Mouse (Mus musculus) limb, embryonic 14.5 days (tissue): ENCODE measurements around the gene Gm3952. TPM values are rescaled to one million over a fixed set of nuclear protein-coding genes. Genes with fewer than 3 reads are reported as not detected.

Experiments used
- ATAC-seq: fragments of 200-750 bp; cut with Nextera tagmentation; 2 replicates; pipeline ENCODE4 v1.8.0; 2017; ENCODE audit warnings: low read depth, moderate number of reproducible peaks, moderate TSS enrichment; ENCODE audit not compliant: low FRiP score
- DNase-seq: peaks from one replicate; pipeline ENCODE4 v3.0.0-alpha.2; 2015; ENCODE audit warnings: low spot score
- H3K27ac ChIP-seq: fragments of 300-500 bp; sonication (generic); replicated peaks from 2 replicates; pipeline ENCODE4 v1.5.1; 2014; ENCODE audit warnings: low read depth, mild to moderate bottlenecking, low read length, moderate library complexity, mixed read lengths
- H3K27me3 ChIP-seq: fragments of 300-500 bp; sonication (generic); 2 replicates; pipeline ENCODE4 v1.6.1; 2014; ENCODE audit warnings: low read length, mixed read lengths; ENCODE audit not compliant: control insufficient read depth, insufficient read depth
- H3K36me3 ChIP-seq: fragments of 300-500 bp; sonication (generic); 2 replicates; pipeline ENCODE4 v1.6.1; 2014; ENCODE audit warnings: mild to moderate bottlenecking, low read length, moderate library complexity, mixed read lengths; ENCODE audit not compliant: control insufficient read depth, insufficient read depth
- H3K4me1 ChIP-seq: fragments of 300-500 bp; sonication (generic); 2 replicates; pipeline ENCODE4 v1.6.1; 2014; ENCODE audit warnings: antibody characterized with exemption, low read length, mixed read lengths; ENCODE audit not compliant: control insufficient read depth, insufficient read depth
- H3K4me2 ChIP-seq: fragments of 300-500 bp; sonication (generic); replicated peaks from 2 replicates; pipeline ENCODE4 v1.6.1; 2014; ENCODE audit warnings: low read depth, mild to moderate bottlenecking, low read length, moderate library complexity; ENCODE audit not compliant: severe bottlenecking
- H3K4me3 ChIP-seq: fragments of 300-500 bp; sonication (generic); replicated peaks from 2 replicates; pipeline ENCODE4 v1.5.1; 2014; ENCODE audit warnings: low read length
- H3K9ac ChIP-seq: fragments of 300-500 bp; sonication (generic); 2 replicates; pipeline ENCODE4 v1.6.1; 2014; ENCODE audit warnings: mild to moderate bottlenecking, low read depth, low read length, moderate library complexity; ENCODE audit not compliant: severe bottlenecking
- H3K9me3 ChIP-seq: fragments of 300-500 bp; sonication (generic); 2 replicates; pipeline ENCODE4 v1.6.1; 2016; ENCODE audit warnings: low read length; ENCODE audit not compliant: control insufficient read depth
- POLR2A ChIP-seq: fragments of 200-500 bp; IDR thresholded peaks from 2 replicates; pipeline ENCODE4 v1.8.0; 2012; ENCODE audit warnings: inconsistent platforms, mild to moderate bottlenecking, moderate library complexity, borderline replicate concordance; ENCODE audit not compliant: insufficient read depth, insufficient read length; ENCODE audit errors: extremely low read depth
- WGBS: fragments of 180-500 bp; shearing (Covaris S2); extraction: QIAGEN DNeasy Blood & Tissue Kit; methylation state at CpG from one replicate; pipeline ENCODE4 v1.1.7; 2014; 5-methylcytosine and 5-hydroxymethylcytosine counted together
- polyA plus RNA-seq, 2 experiments: library from polyadenylated mRNA; depleted of rRNA in 1 of 2; stranded (reverse) in 1 of 2; unstranded in 1 of 2; fragments of >200 nt; fragmentation: Nextera tagmentation in 1 of 2; extraction: Ambion mirVana in 1 of 2; gene quantifications; 2 replicates each; pipeline versions ENCODE4 v1.2.1 to v1.2.3; 2012 to 2014

Gm3952 gene
- polyA plus RNA-seq (2012; rRNA removed) (not detected in 2 replicates), polyA plus RNA-seq (2014; fragmentation: Nextera tagmentation; extraction: Ambion mirVana) (not detected in 2 replicates)

GRCm38 (mm10) chr8:128798594-128798993 is at the start of gene Gm3952:
Gm3952 (minus strand) TSS chr8:128798694.
- Histone ChIP-seq H3K4me1 (no peaks in the 10 kb centered on the region), H3K36me3 (no peaks in the 10 kb centered on the region), H3K27ac (no peak within 1 kb of the TSS), H3K27me3 (no peaks in the 10 kb centered on the region), H3K9me3 (no peaks in the 10 kb centered on the region), H3K9ac (no peak within 1 kb of the TSS), H3K4me3 (no peak within 1 kb of the TSS), H3K4me2 (no peak within 1 kb of the TSS)
- TF ChIP-seq POLR2A: no peak
- ATAC-seq (no peak), DNase-seq (no peak)
- WGBS: 78% methylated on average over 1 of the region's 1 CpGs

- 56% methylated on average over 5 of the region's 5 CpGs for WGBS
- ATAC-seq (no peak), DNase-seq (no peak)
- Histone ChIP-seq H3K4me3 (no peak overlapping the region), H3K27me3 (no peaks in the 10 kb centered on the region), H3K27ac (no peak overlapping the region), H3K9ac (no peak overlapping the region), H3K4me1 (no peaks in the 10 kb centered on the region), H3K36me3 (no peaks in the 10 kb centered on the region), H3K9me3 (no peaks in the 10 kb centered on the region), H3K4me2 (no peak overlapping the region)
- TF ChIP-seq POLR2A: no peak
Measured at GRCm38 (mm10) chr8:128843749-128844148, 45.3 kb upstream of the Gm3952 start.

DNA sequence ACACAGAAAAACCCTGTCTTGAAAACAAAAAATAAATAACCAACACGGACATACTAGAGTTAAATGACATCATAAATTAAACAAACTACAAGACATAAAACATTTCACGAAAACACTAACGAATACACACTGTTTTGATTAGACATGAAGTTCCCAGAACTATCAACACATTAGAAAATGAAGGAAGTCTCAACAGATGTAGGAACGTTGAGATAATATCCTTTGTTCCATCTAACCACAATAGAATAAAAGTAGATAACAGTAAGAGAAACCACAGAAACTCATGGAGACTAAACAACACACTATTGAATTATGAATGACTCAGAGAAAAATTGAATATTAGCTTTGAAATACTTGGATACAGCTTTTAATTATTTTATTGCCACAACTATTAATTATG is 14.0 kb upstream of the Gm3952 start:
- no peak for TF ChIP-seq POLR2A

DNA sequence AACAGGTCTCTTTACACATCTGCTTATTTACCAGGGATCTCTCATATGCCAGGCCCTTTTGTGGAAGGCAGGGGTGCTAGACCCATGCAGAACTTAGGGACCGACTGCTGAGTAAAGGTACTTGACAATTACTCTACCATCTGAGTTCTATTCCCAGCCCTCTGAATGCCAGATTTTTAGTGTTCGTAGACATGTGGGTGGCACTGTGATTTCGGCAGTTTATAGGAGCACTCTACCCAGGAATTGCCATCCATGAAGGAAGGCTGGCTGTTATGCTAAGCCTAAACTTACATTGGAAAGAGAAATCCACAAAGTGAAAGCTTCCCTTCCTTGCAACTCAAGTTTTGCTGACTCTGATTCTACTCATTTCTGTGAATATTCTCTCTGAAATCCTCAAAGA is 62.8 kb downstream of the Gm3952 start:
- ATAC-seq: no peak
- H3K4me1 ChIP-seq: no peaks in the 10 kb centered on the region
- no peak overlapping the region for H3K4me3 ChIP-seq
- H3K36me3 ChIP-seq: peaks cover 64% of the 10 kb centered on the region
- WGBS: 94% methylated on average over 3 of the region's 3 CpGs
- H3K27ac ChIP-seq: no peak overlapping the region
- H3K4me2 ChIP-seq: no peak overlapping the region
- no peaks in the 10 kb centered on the region for H3K9me3 ChIP-seq
- H3K27me3 ChIP-seq: no peaks in the 10 kb centered on the region
- H3K9ac ChIP-seq: no peak overlapping the region
- TF ChIP-seq POLR2A: no peak
- no peak for DNase-seq

More for the DNA sequence above, 14.0 kb upstream of the Gm3952 start:
- no peak for ATAC-seq
- Histone ChIP-seq H3K4me2 (no peak overlapping the region), H3K36me3 (no peaks in the 10 kb centered on the region), H3K4me3 (no peak overlapping the region), H3K9ac (no peak overlapping the region), H3K9me3 (no peaks in the 10 kb centered on the region), H3K27ac (no peak overlapping the region), H3K27me3 (no peaks in the 10 kb centered on the region), H3K4me1 (no peaks in the 10 kb centered on the region)
- 56% methylated on average over 4 of the region's 4 CpGs for WGBS
- DNase-seq: no peak

GRCm38 (mm10) chr8:128734118-128734517 is 64.4 kb downstream of the Gm3952 start:
- H3K4me2 ChIP-seq: no peak overlapping the region
- no peaks in the 10 kb centered on the region for H3K9me3 ChIP-seq
- WGBS: 94% methylated on average over 3 of the region's 3 CpGs
- DNase-seq: no peak
- no peak for ATAC-seq
- no peak overlapping the region for H3K9ac ChIP-seq
- no peak for TF ChIP-seq POLR2A
- H3K27ac ChIP-seq: no peak overlapping the region
- no peak overlapping the region for H3K4me3 ChIP-seq
- no peaks in the 10 kb centered on the region for H3K4me1 ChIP-seq
- H3K27me3 ChIP-seq: no peaks in the 10 kb centered on the region
- H3K36me3 ChIP-seq: peaks cover 72% of the 10 kb centered on the region

GRCm38 (mm10) chr8:128732254-128732653 is 66.2 kb downstream of the Gm3952 start:
- H3K27me3 ChIP-seq: no peaks in the 10 kb centered on the region
- no peak overlapping the region for H3K4me3 ChIP-seq
- no peak overlapping the region for H3K4me2 ChIP-seq
- no peak for DNase-seq
- no peak overlapping the region for H3K27ac ChIP-seq
- peaks cover 79% of the 10 kb centered on the region for H3K36me3 ChIP-seq
- ATAC-seq: no peak
- 83% methylated on average over 2 of the region's 2 CpGs for WGBS
- H3K4me1 ChIP-seq: no peaks in the 10 kb centered on the region
- H3K9me3 ChIP-seq: no peaks in the 10 kb centered on the region
- no peak overlapping the region for H3K9ac ChIP-seq
- TF ChIP-seq POLR2A: no peak
